ENCODE assay signal across 25 mouse cellular contexts in the genomic region with DNA sequence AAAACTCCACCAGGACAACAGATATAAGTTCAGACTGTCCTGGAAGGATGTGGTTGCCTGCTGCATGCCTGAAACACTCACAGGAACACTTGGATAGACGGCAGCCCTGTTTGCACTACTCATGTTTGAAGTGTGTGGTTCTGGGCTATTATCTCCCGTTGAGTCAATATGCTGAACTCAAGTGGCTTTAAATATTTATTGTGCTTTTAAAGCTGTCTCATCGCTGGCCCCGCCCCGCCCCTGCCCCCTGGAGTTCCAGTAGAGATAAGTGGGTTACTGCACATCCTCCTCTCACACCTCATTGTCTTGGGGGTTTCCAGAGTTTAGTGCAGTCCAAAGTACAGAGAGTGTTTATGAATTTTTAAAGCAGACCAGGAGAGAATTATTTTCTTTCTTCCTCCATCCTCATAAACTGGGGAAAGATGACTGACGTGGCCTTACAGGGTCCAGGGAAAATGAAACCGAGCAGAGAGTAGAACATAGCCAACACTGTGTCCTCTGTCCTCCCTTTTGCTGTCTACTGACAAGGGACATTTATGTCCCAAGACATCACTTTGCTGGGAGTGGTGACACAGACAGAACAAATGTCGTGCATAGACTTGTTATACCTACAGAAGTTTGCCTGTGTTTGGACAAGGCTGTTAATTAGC.
DNase-seq lines count a peak whose midpoint lies in the region; ATAC-seq and TF ChIP-seq lines count a peak whose summit lies in the region.
"Had no signal": no experiment of that assay in that cellular context is flagged by ENCODE, and none has a peak within 500 bp of the region (broad histone marks: within the 10 kb centered on the region; RNA-seq: fewer than 3 reads in every experiment).

No protein-coding gene starts in this region.

- in situ Hi-C loops in CH12.LX (cut with MboI; ENCODE audit: low pct_ligation_motif_present, low pct_unique_long_range_greater_than_20kb, low sequenced_read_pairs), result loop anchor here (10.0 to 25.0 kb wide), 3 partner anchors 197 to 494 kb away; a partner anchor contains a TSS

- ATAC-seq in lung, embryonic 14.5 days (ENCODE audit: insufficient read depth), result peak; percentile 86
- ATAC-seq: CD4-positive, CD25-positive, alpha-beta regulatory T cell, adult 4 months; forebrain, postnatal 0 days; hindbrain, postnatal 0 days; midbrain, embryonic 16.5 days had no signal

- H3K4me1 ChIP-seq in lung, embryonic 14.5 days (ENCODE audit: insufficient read depth), result peaks cover 4% of the 10 kb centered on the region; the same call in 1 of the 2 replicates
- peaks cover 0 to 10% of the 10 kb centered on the region in 2 experiments; a peak in 2 of 4 replicates for H3K4me1 ChIP-seq in CH12.LX (ENCODE audit: control insufficient read depth in 1 of 2, insufficient read depth in 2 of 2)
- H3K4me1 ChIP-seq: embryonic facial prominence, embryonic 12.5 days had no signal

- peak; percentile 57 for DNase-seq in lung, embryonic 14.5 days
- no peak for DNase-seq in lung, postnatal 25 days (ENCODE audit: low spot score)
- DNase-seq in CH12.LX (ENCODE audit: extremely low read depth), result no peak
- peak; percentile 21 for DNase-seq in c-Kit-positive CD71-positive TER-119-negative erythroid progenitor cells, embryonic 14.5 days (ENCODE audit: low read depth)
- peak; percentile 41 for DNase-seq in retina, embryonic 14.5 days (ENCODE audit: low spot score)
- DNase-seq in urinary bladder, adult 18-20 months (ENCODE audit: low spot score in 2 of 2), result no peak
- DNase-seq in kidney, postnatal 4 days, result no peak
- no peak for DNase-seq in cerebellum, postnatal 36 days
- DNase-seq: adrenal gland, postnatal 14 days; cerebellum, adult 9-10 months; forebrain, postnatal 0 days; gastrocnemius, postnatal 14 days; heart, adult 18-20 months; heart, postnatal 14 days; kidney, adult 2 months; kidney, postnatal 10 days; left cerebral cortex, postnatal 4 days; thymus, postnatal 14 days had no signal

- TF ChIP-seq POLR2A in CH12.LX (IDR thresholded peaks at IDR 0.05; ENCODE audit: low read depth, low read length), result no peak

- H3K9me3 ChIP-seq in lung, embryonic 14.5 days (ENCODE audit: low read depth, low read length), result no peaks in the 10 kb centered on the region
- no peaks in the 10 kb centered on the region for H3K9me3 ChIP-seq in CH12.LX (replicated peaks; ENCODE audit: low read length)
- H3K9me3 ChIP-seq: embryonic facial prominence, embryonic 12.5 days; heart, embryonic 12.5 days; neural tube, embryonic 13.5 days had no signal

- no peak overlapping the region for H3K4me3 ChIP-seq in lung, embryonic 14.5 days (ENCODE audit: low read depth, low read length)
- H3K4me3 ChIP-seq in CH12.LX (replicated peaks in 1 of 3; ENCODE audit: low read depth in 2 of 3, low read length in 2 of 3, poor library complexity in 1 of 3), result no peak overlapping the region
- H3K4me3 ChIP-seq: embryonic facial prominence, embryonic 12.5 days; heart, embryonic 12.5 days; myocyte; neural tube, embryonic 13.5 days had no signal

- H3K27me3 ChIP-seq in lung, embryonic 14.5 days (ENCODE audit: insufficient read depth, low read length), result no peaks in the 10 kb centered on the region
- no peaks in the 10 kb centered on the region for H3K27me3 ChIP-seq in CH12.LX (replicated peaks)
- H3K27me3 ChIP-seq: heart, embryonic 12.5 days; neural tube, embryonic 13.5 days had no signal

- H3K27ac ChIP-seq in lung, embryonic 14.5 days (ENCODE audit: low read depth), result peak overlapping the region; percentile 14; the same call in 1 of the 2 replicates
- H3K27ac ChIP-seq in CH12.LX (ENCODE audit: insufficient read depth, low read depth), result no peak overlapping the region
- H3K27ac ChIP-seq: embryonic facial prominence, embryonic 12.5 days; hindbrain, postnatal 0 days; neural tube, embryonic 13.5 days had no signal

- dilution Hi-C loops in CH12.LX (cut with MboI; ENCODE audit: extremely low pct_ligation_motif_present, extremely low pct_unique_long_range_greater_than_20kb, low sequenced_read_pairs), result no loop called here

- H3K36me3 ChIP-seq in lung, embryonic 14.5 days (ENCODE audit: insufficient read depth), result no peaks in the 10 kb centered on the region
- H3K36me3 ChIP-seq in CH12.LX (replicated peaks in 1 of 2; ENCODE audit: control insufficient read depth in 1 of 2, insufficient read depth in 1 of 2, low read length in 1 of 2), result no peaks in the 10 kb centered on the region
- H3K36me3 ChIP-seq: embryonic facial prominence, embryonic 12.5 days; heart, embryonic 12.5 days; neural tube, embryonic 13.5 days had no signal

- TF ChIP-seq CTCF in lung, embryonic 14.5 days (IDR thresholded peaks at IDR 0.05; ENCODE audit: low read depth), result no peak
- no peak for TF ChIP-seq CTCF in CH12.LX (conservative IDR thresholded peaks at IDR 0.05 in 1 of 2, IDR thresholded peaks at IDR 0.05 in 1 of 2; ENCODE audit: low read depth in 2 of 2, low read length in 2 of 2)

- 22% methylated on average over 8 of the region's 8 CpGs for WGBS in lung, embryonic 14.5 days

- H3K9ac ChIP-seq in lung, embryonic 14.5 days, result no peak overlapping the region
- H3K9ac ChIP-seq in CH12.LX (ENCODE audit: insufficient read depth, low read depth), result no peak overlapping the region
- H3K9ac ChIP-seq: embryonic facial prominence, embryonic 12.5 days; forebrain, postnatal 0 days; heart, embryonic 12.5 days; neural tube, embryonic 13.5 days had no signal

- TF ChIP-seq RAD21 in CH12.LX (IDR thresholded peaks at IDR 0.05; ENCODE audit: low read depth, low read length), result no peak

- TF ChIP-seq EP300 in CH12.LX (IDR thresholded peaks at IDR 0.05; ENCODE audit: low read length), result no peak

- H3K4me2 ChIP-seq in lung, embryonic 14.5 days, result no peak overlapping the region
- 0 out of 2 replicates have a peak overlapping the region, but pooled peaks have one; percentile 21 for H3K4me2 ChIP-seq in CH12.LX (ENCODE audit: insufficient read depth, low read depth, poor library complexity, severe bottlenecking)
- H3K4me2 ChIP-seq: embryonic facial prominence, embryonic 12.5 days; heart, embryonic 12.5 days; neural tube, embryonic 13.5 days had no signal

- H3K79me2 ChIP-seq in CH12.LX (replicated peaks; ENCODE audit: control insufficient read depth, extremely low read depth, insufficient read depth, poor library complexity, severe bottlenecking), result no peaks in the 10 kb centered on the region

TF ChIP-seq in CH12.LX, 34 proteins besides CTCF, POLR2A, EP300 and RAD21:
- TF ChIP-seq USF1 (IDR thresholded peaks at IDR 0.05; ENCODE audit: low read depth, low read length), result no peak
- no peak for TF ChIP-seq CHD1 (IDR thresholded peaks at IDR 0.05; ENCODE audit: low read depth, low read length)
- no peak for TF ChIP-seq MYC (IDR thresholded peaks at IDR 0.05; ENCODE audit: low read depth, low read length)
- no peak for TF ChIP-seq GABPA (IDR thresholded peaks at IDR 0.05; ENCODE audit: insufficient replicate concordance, low read depth, low read length)
- no peak for TF ChIP-seq MAX (IDR thresholded peaks at IDR 0.05; ENCODE audit: low read length)
- TF ChIP-seq JUND (conservative IDR thresholded peaks at IDR 0.05; ENCODE audit: low read depth, low read length), result no peak
- TF ChIP-seq ZC3H11A (IDR thresholded peaks at IDR 0.05; ENCODE audit: low read depth, low read length), result no peak
- TF ChIP-seq TCF12 (IDR thresholded peaks at IDR 0.05; ENCODE audit: low read depth, low read length), result no peak
- TF ChIP-seq ELF1 (IDR thresholded peaks at IDR 0.05; ENCODE audit: low read depth, low read length), result no peak
- TF ChIP-seq KAT2A (IDR thresholded peaks at IDR 0.05; ENCODE audit: insufficient replicate concordance, low read length), result no peak
- no peak for TF ChIP-seq NRF1 (IDR thresholded peaks at IDR 0.05; ENCODE audit: low read depth, low read length)
- no peak for TF ChIP-seq CHD2 (IDR thresholded peaks at IDR 0.05; ENCODE audit: low read length)
- no peak for TF ChIP-seq PAX5 (IDR thresholded peaks at IDR 0.05; ENCODE audit: low read length)
- no peak for TF ChIP-seq RCOR1 (conservative IDR thresholded peaks at IDR 0.05; ENCODE audit: low read depth, low read length)
- TF ChIP-seq E2F4 (IDR thresholded peaks at IDR 0.05; ENCODE audit: insufficient replicate concordance, low read depth, low read length), result no peak

Comparison
In these comparisons a context has a peak if more than half of its experiments do, and no peak if none do; other contexts are left out.
1. DNase-seq: peak in lung, embryonic 14.5 days (single experiment), c-Kit-positive CD71-positive TER-119-negative erythroid progenitor cells, embryonic 14.5 days (single experiment) and retina, embryonic 14.5 days (single experiment); none in lung, postnatal 25 days (single experiment), CH12.LX (single experiment), urinary bladder, adult 18-20 months (0 of 2), kidney, postnatal 4 days (0 of 2) and cerebellum, postnatal 36 days (0 of 2).